Mouse (Mus musculus): Measurements from ENCODE around the gene Rabac1. TPM values are rescaled to one million over a fixed set of nuclear protein-coding genes. Genes with fewer than 3 reads are reported as not detected.

Rabac1 gene
- total RNA-seq, 2 experiments from 2014 or later: 79.3 to 102 TPM

GRCm38 (mm10) chr7:24983396-24983795, 10.8 kb upstream of the Rabac1 start:
- ATAC-seq (ENCODE audit: poor library complexity, severe bottlenecking): no peak

GRCm38 (mm10) chr7:24980439-24980838, 7.9 kb upstream of the Rabac1 start:
- ATAC-seq (ENCODE audit: poor library complexity, severe bottlenecking): no peak

DNA sequence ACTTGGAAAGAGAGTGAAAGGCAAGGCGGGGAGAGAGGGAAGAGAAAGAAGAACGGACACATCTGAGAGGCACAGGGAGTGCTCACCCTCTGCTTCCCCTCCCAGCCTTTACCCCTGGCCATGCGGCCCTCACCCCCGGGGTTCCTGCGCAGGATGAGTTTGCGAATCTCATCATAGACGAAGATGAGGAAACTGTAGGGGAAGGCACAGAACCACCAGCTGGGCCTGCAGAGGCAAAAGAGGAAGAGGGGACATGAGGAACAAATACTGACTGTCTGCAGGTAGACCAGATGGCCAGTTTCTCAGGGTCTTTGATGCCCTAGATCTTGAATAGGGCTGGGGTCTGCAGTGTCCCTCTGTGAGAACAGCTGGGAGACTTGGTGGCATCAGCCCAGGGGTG, 6.2 kb upstream of the Rabac1 start:
- ATAC-seq (ENCODE audit: poor library complexity, severe bottlenecking): peak; percentile 97

DNA sequence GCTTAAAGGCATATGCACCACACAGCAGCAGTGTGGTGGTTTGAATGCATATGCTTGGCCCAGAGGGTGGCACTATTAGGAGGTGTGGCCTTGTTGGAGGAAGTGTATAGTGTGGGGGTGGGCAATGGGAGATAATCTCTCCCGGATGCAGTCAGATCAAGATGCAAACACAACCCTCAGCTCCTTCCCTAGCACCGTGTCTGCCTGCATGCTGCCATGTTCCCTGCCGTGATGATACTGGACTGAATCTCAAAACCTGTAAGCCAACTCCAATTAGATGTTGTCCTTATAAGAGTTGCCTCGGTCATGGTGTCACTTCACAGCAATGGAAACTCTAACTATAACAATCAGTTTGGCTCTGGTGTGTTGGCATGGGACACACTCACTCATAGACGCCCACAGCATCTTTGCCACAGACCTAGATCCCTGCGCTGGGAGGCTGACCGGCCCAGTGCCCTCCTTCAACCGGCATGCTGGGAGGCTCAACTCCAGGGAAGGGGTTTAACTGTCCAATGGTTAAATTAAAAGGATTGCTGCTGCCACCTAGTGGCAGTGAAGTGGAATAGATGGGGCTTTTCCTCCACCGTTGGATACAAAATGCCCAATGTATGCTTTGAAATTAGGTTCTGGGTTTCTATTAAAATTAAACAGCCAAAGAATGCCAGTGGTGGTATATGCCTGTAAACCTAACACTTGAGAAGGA, 2.5 kb upstream of the Rabac1 start:
- ATAC-seq (ENCODE audit: poor library complexity, severe bottlenecking): peak; percentile 12; the same call in 1 of the 2 replicates

DNA sequence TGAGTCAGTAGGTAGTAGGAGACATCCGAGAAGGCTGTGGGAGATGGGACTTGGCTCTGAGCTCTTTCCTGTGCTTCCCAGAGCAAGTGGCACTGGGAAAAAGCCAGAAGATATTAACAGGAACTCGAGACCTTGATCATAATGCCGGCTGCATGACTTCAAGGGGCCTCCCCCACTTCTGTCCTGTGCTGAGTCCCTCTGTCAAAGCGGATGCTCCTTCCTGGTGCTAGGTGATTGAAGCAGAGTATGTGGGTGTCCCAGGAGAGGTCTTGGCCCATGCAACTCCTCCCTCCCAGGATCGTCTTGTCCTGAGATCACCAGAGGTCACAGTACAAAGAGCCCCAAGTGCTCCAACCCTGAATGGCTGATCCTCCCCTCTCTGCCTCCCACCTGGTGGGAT, 1.3 kb upstream of the Rabac1 start:
- no peak for ATAC-seq (ENCODE audit: poor library complexity, severe bottlenecking)

GRCm38 (mm10) chr7:24973208-24973607, 654 bp upstream of the Rabac1 start:
- no peak for ATAC-seq (ENCODE audit: poor library complexity, severe bottlenecking)

GRCm38 (mm10) chr7:24971261-24971971, 1.1 kb downstream of the Rabac1 start:
- 0 out of 2 replicates have a peak, but pooled peaks have one; percentile 20 for ATAC-seq (ENCODE audit: poor library complexity, severe bottlenecking)

DNA sequence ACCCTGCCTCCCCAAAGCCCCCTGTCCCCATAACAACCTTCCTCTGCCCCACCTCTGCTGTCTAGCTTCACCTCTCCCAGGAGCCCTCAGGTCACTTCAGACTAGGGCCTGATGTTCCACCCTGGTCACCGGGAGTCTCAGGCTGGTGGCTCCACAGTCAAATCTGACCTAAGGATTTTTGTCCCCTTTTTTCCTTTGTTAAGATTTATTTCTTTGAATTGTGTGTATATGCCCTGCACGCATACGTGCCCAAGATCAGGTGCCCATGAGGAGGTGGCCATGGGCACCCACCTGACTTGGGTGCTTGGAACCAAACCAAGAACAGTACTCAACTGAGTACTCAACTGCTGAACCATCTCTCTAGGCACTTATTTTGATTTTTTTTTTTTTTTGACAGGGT, 2.2 kb downstream of the Rabac1 start:
- no peak for ATAC-seq (ENCODE audit: poor library complexity, severe bottlenecking)

GRCm38 (mm10) chr7:24969805-24970204, 2.7 kb downstream of the Rabac1 start:
- no peak for ATAC-seq (ENCODE audit: poor library complexity, severe bottlenecking)

- ATAC-seq (ENCODE audit: poor library complexity, severe bottlenecking): no peak
Observed at GRCm38 (mm10) chr7:24968463-24968862, 4.1 kb downstream of the Rabac1 start.

- ATAC-seq (ENCODE audit: poor library complexity, severe bottlenecking): no peak
Observed at GRCm38 (mm10) chr7:24967966-24968365, 4.6 kb downstream of the Rabac1 start.

GRCm38 (mm10) chr7:24964897-24965535, 7.5 kb downstream of the Rabac1 start:
- ATAC-seq (ENCODE audit: poor library complexity, severe bottlenecking): peak; percentile 87

DNA sequence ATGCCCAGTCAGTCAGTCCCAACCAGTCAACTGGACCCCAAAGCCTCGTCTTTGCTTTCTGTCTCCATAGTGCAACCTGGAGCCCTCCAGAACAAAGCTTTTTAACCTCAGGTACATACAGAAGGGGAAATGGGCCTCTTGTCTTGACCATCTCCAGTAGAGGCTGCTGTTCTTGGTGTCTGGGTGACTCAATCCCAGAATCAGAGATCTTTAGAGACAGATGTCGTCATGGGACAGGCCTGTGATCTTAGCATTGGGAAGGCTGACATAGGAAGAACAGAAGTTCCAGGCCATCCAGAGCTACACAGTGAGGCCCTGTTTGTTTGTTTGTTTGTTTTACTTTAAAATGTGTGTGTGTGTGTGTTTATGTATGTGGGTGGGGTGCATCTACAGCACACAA, 8.3 kb downstream of the Rabac1 start:
- no peak for ATAC-seq (ENCODE audit: poor library complexity, severe bottlenecking)

DNA sequence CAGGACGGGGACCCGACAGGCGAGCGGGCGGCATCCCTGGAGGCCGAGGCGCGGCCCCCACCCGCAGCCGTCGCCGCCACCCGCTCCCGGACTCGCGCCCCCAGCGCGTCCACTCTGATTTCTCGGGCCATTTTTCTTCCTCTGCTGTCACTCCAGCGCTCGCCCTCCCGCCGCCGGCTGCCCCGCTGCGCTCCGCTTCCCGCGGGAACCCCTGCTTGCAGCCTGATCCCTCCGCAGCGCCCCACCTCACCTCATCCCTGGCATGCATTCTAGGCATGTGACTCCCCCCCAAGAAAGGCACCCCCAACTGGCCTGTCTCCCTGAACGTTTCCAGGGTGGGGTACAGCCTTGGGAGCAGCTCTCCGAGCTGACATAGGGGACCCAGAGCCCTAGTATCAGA, 17.3 kb downstream of the Rabac1 start:
- ATAC-seq (ENCODE audit: poor library complexity, severe bottlenecking): no peak

DNA sequence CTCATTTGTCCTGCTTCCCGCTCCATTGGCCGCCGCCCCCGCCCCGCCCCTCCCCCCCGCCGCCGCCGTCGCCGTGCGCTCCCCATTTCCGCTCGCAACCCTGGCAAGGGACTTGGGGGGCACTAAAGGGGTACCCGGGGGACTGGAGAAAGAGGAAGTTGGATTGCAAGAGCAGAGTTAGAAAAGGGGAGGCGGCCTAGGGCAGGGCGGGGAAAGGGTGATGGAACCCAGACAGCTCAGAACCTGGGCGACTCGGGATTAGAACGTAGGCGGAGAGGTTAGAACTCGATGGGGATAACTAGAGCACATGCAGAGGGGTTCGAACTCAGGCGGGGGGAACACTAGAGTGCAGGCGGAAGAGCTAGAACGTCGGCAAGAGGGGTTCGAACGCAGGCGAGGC, 18.1 kb downstream of the Rabac1 start:
- ATAC-seq (ENCODE audit: poor library complexity, severe bottlenecking): peak; percentile 87

DNA sequence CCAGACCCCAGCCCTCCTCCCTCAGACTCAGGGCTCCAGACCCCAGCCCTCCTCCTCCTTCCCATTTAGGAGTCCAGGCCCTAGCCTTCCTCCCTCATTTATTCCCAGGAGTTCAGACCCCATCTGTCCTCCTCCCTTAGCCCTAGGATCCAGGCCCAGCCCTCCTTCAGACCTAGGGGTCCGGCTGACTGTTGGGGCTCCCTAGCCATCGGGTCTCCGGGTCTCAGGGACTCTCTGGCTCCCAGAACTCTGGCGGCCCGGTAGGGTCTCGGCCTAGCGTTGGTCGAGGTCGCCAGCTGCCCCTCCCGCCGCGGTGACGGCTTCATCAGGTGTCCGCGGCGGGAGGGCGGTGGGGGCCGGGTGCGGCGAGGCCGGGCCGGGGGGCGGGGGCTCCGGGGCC, 18.6 kb downstream of the Rabac1 start:
- no peak for ATAC-seq (ENCODE audit: poor library complexity, severe bottlenecking)

GRCm38 (mm10) chr7:24949958-24950623, 22.5 kb downstream of the Rabac1 start:
- ATAC-seq (ENCODE audit: poor library complexity, severe bottlenecking): peak; percentile 74

DNA sequence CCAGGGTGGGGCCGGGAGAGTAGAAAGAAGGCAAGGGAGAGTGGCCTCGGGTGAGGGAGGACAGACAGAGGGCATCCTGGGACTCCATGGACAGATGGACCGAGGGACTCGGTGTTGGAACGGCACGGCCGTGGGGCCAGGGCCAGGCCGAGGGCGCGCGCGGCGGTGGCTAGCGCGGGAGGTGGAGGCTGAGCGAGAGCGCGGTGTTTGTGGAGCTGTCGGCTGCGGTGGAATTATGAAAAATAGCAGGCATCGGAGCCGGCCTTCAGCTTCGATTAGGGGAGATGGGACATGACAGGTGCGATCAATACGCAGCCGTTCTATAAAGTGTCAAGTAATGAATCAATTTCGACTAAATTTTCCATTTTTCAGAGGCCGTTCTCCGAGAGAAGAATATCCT, 23.8 kb downstream of the Rabac1 start:
- ATAC-seq (ENCODE audit: poor library complexity, severe bottlenecking): no peak

DNA sequence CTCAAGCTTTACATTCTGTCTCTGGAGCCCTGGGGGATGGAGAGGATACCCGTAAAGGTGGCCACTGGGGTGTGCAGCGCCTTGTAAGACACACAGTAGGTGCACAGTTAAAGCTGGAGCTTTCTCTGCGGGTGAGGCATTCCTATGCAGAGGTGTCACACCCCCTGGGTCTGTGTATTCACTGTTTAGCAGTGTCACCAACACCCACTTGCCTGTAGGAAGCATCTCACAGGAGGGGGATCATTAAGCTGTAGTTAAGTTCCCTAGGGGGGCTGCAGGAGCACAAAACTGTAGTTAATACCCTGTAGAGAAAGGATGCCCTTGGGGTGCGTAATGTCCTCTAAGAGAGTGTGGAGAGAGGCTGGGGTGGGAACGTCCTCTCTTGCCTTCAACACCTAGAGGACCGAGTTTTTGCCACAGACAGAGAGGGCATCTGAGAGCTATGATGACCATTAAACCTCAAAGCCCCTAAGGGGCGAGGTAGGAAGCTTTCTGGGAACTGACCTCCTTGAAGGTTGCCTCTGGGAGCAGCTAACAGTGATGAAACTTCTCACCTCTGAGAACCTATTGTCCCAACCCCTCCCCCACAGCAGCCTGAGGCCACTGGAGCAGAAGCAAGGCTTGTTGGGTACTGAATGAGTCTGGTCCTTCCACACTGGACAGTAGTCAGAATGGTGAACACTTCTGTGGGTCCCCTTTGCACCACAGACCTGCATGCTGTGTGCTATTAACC, 25.1 kb downstream of the Rabac1 start:
- no peak for ATAC-seq (ENCODE audit: poor library complexity, severe bottlenecking)

DNA sequence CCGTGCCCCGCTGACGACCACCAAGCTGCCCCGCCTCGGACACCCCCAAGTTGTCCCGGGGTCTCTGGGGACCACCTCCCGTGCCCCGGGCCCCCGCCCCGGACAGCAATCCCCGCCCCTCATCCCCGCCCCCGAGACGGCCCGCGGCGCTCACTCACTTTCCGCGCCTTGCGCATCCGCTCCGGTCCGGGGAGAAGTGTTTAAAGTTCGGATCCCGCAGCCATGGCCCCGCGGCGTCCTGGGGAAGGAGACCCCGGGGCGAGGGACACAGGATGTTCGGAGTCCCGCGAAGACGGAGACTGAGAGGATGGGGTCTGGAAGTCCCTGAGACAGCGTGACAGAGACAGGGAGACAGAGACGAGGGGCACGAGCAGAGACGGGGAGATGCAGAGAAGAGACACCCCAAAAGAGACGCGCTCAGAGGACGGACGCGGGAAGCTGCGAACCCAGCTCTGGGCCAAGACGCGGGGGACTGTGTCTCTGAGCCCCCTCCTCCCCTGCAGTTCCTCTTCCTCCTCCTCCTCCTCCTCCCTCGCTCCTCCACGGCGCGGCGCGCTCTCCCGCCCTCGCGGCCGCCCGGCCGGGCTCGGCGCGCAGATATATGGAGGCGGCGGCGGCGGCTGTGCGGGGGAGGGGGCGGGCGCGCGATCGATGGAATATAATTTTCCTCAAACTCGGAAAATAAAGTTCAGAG, 28.1 kb downstream of the Rabac1 start, which contains the start of gene Gm4881:
Gene Gm4881, minus strand, starts transcription at position 238 of the 694 bp plus-strand sequence.
- ATAC-seq (ENCODE audit: poor library complexity, severe bottlenecking): no peak
